Mouse (Mus musculus) hindbrain, embryonic 16.5 days (tissue): ENCODE results near the gene Grb10. TPM values are rescaled to one million over a fixed set of nuclear protein-coding genes. Genes with fewer than 3 reads are reported as not detected.

Experiments
- ATAC-seq: fragments of 200-750 bp; cut with Nextera tagmentation; 2 replicates; pipeline ENCODE4 v1.8.0; 2017; ENCODE audit warnings: moderate TSS enrichment, moderate library complexity
- H3K27ac ChIP-seq: fragments of 300-500 bp; sonication (generic); 2 replicates; pipeline ENCODE4 v1.5.1; 2014; ENCODE audit warnings: low read depth, mild to moderate bottlenecking, control low read depth, low read length, moderate library complexity
- H3K27me3 ChIP-seq: fragments of 300-500 bp; sonication (generic); replicated peaks from 2 replicates; pipeline ENCODE4 v1.6.1; 2014; ENCODE audit warnings: low read length; ENCODE audit not compliant: control insufficient read depth, insufficient read depth
- H3K36me3 ChIP-seq: fragments of 300-500 bp; sonication (generic); 2 replicates; pipeline ENCODE4 v1.6.1; 2014; ENCODE audit warnings: mild to moderate bottlenecking, low read length, moderate library complexity, mixed read lengths; ENCODE audit not compliant: control insufficient read depth, insufficient read depth
- H3K4me1 ChIP-seq: fragments of 300-500 bp; sonication (generic); 2 replicates; pipeline ENCODE4 v1.6.1; 2014; ENCODE audit warnings: low read depth, low read length; ENCODE audit not compliant: control insufficient read depth, insufficient read depth
- H3K4me2 ChIP-seq: fragments of 300-500 bp; sonication (generic); 2 replicates; pipeline ENCODE4 v1.6.1; 2014; ENCODE audit warnings: mild to moderate bottlenecking, low read length, control low read depth, moderate library complexity
- H3K4me3 ChIP-seq: fragments of 300-500 bp; sonication (generic); 2 replicates; pipeline ENCODE4 v1.5.1; 2014; ENCODE audit warnings: mild to moderate bottlenecking, low read length, control low read depth, moderate library complexity
- H3K9ac ChIP-seq: fragments of 300-500 bp; sonication (generic); 2 replicates; pipeline ENCODE4 v1.6.1; 2014; ENCODE audit warnings: low read depth, mild to moderate bottlenecking, control low read depth, low read length, moderate library complexity
- H3K9me3 ChIP-seq: fragments of 300-500 bp; sonication (generic); 2 replicates; pipeline ENCODE4 v1.6.1; 2014; ENCODE audit warnings: mild to moderate bottlenecking, low read length, moderate library complexity; ENCODE audit not compliant: control insufficient read depth
- WGBS: fragments of 180-500 bp; shearing (Covaris S2); extraction: QIAGEN DNeasy Blood & Tissue Kit; methylation state at CpG from one replicate; pipeline ENCODE4 v1.1.7; 2014; 5-methylcytosine and 5-hydroxymethylcytosine counted together
- polyA plus RNA-seq: library from polyadenylated mRNA; unstranded; fragments of >200 nt; fragmentation: Nextera tagmentation; extraction: Ambion mirVana; gene quantifications from 2 replicates; pipeline ENCODE4 v1.2.1, GENCODE M21; 2015

The Grb10 gene
- polyA plus RNA-seq, 1 experiment from 2014 or later = 72.7 TPM

GRCm38 (mm10) chr11:12023051-12023450 is 15.4 kb downstream of the Grb10 start:
- Histone ChIP-seq H3K4me3 (no peak overlapping the region), H3K4me1 (no peaks in the 10 kb centered on the region), H3K27ac (no peak overlapping the region), H3K9ac (no peak overlapping the region), H3K9me3 (peaks cover 21% of the 10 kb centered on the region), H3K27me3 (peaks cover 12% of the 10 kb centered on the region), H3K36me3 (peaks cover 2% of the 10 kb centered on the region; the same call in 1 of the 2 replicates), H3K4me2 (no peak overlapping the region)
- ATAC-seq = no peak
- WGBS = 58% methylated on average over 3 of the region's 3 CpGs

DNA sequence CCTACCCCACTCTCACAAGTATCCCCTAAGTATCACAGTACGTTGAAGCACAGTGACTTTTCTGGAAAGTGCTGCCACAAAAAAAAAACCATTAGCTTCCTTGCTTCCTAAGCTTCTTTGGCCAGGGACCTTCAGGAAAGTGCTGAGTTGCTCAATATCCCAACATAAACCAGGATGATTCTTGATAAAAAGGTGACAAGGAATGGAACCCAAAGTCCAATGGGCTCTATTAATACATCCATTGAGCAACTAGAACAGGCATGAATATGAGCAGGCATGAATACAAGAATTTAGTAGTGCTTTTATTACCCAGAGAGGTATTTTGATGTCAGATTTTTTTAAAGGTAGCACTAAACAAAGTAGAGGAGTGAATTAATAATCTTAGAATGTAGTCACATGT is 18.8 kb downstream of the Grb10 start:
- no peak for ATAC-seq
- no peak overlapping the region for H3K9ac ChIP-seq
- H3K9me3 ChIP-seq = peaks cover 6% of the 10 kb centered on the region; the same call in 1 of the 2 replicates
- H3K4me2 ChIP-seq = no peak overlapping the region
- 82% methylated on average over 1 of the region's 1 CpGs for WGBS
- H3K4me3 ChIP-seq = no peak overlapping the region
- 0 out of 2 replicates have a peak, but pooled peaks cover under 1% of the 10 kb centered on the region for H3K36me3 ChIP-seq
- no peak overlapping the region for H3K27ac ChIP-seq
- H3K27me3 ChIP-seq = peaks cover 10% of the 10 kb centered on the region
- no peaks in the 10 kb centered on the region for H3K4me1 ChIP-seq

DNA sequence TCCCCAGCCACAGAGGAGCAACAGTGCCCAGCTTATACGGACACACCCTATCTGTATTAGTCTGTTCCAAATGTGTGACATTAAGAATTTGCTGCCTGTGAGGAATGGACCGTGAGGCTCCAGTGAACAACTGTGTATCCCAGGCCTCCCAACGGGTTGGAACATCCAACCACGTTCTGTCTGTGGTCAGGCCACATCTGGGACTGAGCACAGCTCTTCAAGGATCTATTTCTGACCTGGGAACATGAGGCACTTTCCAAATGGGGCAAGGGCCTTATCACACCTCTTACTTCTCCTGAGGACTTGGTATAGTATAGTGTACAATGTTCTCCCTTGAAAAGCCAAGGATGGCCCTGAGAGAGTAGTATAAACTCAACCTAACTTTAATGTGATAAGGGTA is 19.9 kb downstream of the Grb10 start:
- Histone ChIP-seq H3K9me3 (0 out of 2 replicates have a peak, but pooled peaks cover 5% of the 10 kb centered on the region), H3K27me3 (peaks cover 10% of the 10 kb centered on the region), H3K4me1 (no peaks in the 10 kb centered on the region), H3K36me3 (0 out of 2 replicates have a peak, but pooled peaks cover 4% of the 10 kb centered on the region), H3K4me2 (no peak overlapping the region), H3K9ac (no peak overlapping the region), H3K4me3 (no peak overlapping the region), H3K27ac (no peak overlapping the region)
- 90% methylated on average over 4 of the region's 4 CpGs for WGBS
- ATAC-seq = no peak

DNA sequence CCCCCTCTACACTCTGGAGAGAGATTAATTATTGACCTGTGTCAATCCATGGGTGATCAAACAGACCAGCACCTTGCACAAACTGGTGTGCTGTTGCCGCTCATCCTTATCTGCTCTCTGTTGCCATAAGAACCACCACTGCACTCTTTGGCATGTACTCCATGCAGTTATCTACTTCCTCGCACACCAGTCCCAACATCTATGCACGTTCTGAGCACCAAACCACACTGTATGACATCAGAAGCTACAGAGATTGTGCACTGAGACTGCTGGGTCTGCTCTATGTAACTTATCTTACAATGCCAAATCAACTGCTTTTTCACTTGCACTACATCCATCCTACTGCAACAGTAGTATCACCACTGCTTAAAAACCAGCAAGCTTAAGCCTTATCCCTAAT is 28.4 kb downstream of the Grb10 start:
- H3K9ac ChIP-seq = no peak overlapping the region
- H3K4me2 ChIP-seq = no peak overlapping the region
- no peak for ATAC-seq
- H3K27me3 ChIP-seq = no peaks in the 10 kb centered on the region
- no peak overlapping the region for H3K27ac ChIP-seq
- 91% methylated on average over 3 of the region's 3 CpGs for WGBS
- no peak overlapping the region for H3K4me3 ChIP-seq
- no peaks in the 10 kb centered on the region for H3K4me1 ChIP-seq
- peaks cover 12% of the 10 kb centered on the region for H3K9me3 ChIP-seq
- 0 out of 2 replicates have a peak, but pooled peaks cover 4% of the 10 kb centered on the region for H3K36me3 ChIP-seq

DNA sequence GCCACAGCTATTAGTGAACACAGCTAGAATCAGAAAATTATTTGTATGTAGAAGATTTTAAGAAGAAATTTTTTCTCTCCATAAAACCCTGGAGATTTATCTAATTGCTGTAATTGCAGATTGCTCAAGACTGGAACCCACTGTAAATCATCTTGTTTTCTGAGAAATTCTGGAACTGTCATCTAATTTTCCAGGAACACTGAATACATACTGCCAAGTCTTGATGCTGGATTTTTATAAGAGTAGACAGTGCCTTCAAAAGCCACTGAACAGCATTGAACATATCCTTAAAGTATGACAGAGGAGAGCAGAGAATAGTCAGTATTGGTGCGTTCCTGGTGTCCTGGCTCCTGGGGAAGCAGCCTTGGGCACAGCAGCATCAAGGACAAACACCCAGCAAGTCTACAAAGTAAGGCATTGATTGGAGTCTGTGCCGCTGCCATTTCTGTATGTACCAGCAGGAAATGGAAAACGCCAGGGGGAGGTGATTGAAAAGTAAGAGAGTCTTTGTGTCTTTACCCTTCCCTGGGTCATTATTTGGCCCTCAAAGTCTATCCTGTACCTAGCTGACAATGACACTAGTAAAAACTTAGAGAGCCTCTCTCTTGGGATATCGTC is 38.1 kb downstream of the Grb10 start:
- Histone ChIP-seq H3K27ac (no peak overlapping the region), H3K9ac (no peak overlapping the region), H3K4me3 (no peak overlapping the region), H3K27me3 (no peaks in the 10 kb centered on the region), H3K9me3 (no peaks in the 10 kb centered on the region), H3K4me2 (no peak overlapping the region), H3K36me3 (no peaks in the 10 kb centered on the region), H3K4me1 (no peaks in the 10 kb centered on the region)
- 79% methylated on average over 4 of the region's 4 CpGs for WGBS
- no peak for ATAC-seq

DNA sequence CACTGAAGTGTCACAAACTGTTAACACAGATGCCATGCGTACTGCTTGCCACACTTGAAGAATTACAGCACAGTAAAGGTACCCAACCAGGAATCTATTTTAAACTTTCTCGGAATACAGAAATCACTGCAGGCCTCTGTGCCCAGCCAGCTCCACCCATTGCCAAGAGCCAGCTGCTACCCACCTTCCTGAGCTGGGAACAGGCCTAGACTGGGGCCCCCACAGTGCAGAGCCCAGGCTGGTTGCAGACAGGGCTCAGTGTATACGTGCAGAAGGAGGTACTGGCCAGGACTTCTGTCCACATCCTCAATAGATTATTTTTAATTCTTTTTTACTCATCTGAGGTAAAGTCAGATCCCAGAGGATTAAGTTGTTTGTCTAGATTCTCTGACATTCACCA is 39.6 kb downstream of the Grb10 start:
- ATAC-seq = peak; percentile 65; the same call in 1 of the 2 replicates
- H3K4me2 ChIP-seq = no peak overlapping the region
- H3K9me3 ChIP-seq = no peaks in the 10 kb centered on the region
- H3K9ac ChIP-seq = no peak overlapping the region
- H3K4me1 ChIP-seq = no peaks in the 10 kb centered on the region
- 60% methylated on average over 3 of the region's 3 CpGs for WGBS
- no peaks in the 10 kb centered on the region for H3K27me3 ChIP-seq
- no peaks in the 10 kb centered on the region for H3K36me3 ChIP-seq
- H3K27ac ChIP-seq = no peak overlapping the region
- no peak overlapping the region for H3K4me3 ChIP-seq

DNA sequence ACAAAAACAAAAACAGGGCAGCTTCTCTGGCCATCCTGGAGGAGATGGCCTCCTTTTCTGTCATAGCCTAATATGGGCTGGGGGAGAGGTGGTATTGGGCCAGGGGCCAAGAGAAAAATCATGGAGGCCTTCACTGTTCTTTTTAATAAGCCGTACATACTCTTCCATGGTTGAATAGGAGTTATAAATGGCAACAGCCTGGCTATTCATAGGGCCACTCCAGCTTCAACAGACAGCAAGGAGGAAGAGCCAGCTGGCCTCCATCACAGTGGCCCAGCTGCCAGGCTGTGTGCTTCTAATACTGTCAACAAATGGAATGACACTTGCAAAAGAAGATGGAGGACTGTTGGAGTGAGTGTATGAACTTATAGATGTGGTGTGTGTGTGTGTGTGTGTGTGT is 41.4 kb downstream of the Grb10 start:
- no peaks in the 10 kb centered on the region for H3K27me3 ChIP-seq
- H3K36me3 ChIP-seq = no peaks in the 10 kb centered on the region
- H3K4me2 ChIP-seq = no peak overlapping the region
- H3K4me3 ChIP-seq = no peak overlapping the region
- no peaks in the 10 kb centered on the region for H3K4me1 ChIP-seq
- no peak overlapping the region for H3K9ac ChIP-seq
- H3K27ac ChIP-seq = no peak overlapping the region
- ATAC-seq = peak; percentile 54
- H3K9me3 ChIP-seq = no peaks in the 10 kb centered on the region
- WGBS = 42% methylated on average over 1 of the region's 1 CpGs

GRCm38 (mm10) chr11:11995371-11995770 is 43.1 kb downstream of the Grb10 start:
- no peaks in the 10 kb centered on the region for H3K36me3 ChIP-seq
- 85% methylated on average over 1 of the region's 1 CpGs for WGBS
- H3K9me3 ChIP-seq = no peaks in the 10 kb centered on the region
- ATAC-seq = no peak
- H3K4me2 ChIP-seq = no peak overlapping the region
- no peak overlapping the region for H3K9ac ChIP-seq
- no peak overlapping the region for H3K4me3 ChIP-seq
- H3K27ac ChIP-seq = no peak overlapping the region
- no peaks in the 10 kb centered on the region for H3K4me1 ChIP-seq
- H3K27me3 ChIP-seq = no peaks in the 10 kb centered on the region

DNA sequence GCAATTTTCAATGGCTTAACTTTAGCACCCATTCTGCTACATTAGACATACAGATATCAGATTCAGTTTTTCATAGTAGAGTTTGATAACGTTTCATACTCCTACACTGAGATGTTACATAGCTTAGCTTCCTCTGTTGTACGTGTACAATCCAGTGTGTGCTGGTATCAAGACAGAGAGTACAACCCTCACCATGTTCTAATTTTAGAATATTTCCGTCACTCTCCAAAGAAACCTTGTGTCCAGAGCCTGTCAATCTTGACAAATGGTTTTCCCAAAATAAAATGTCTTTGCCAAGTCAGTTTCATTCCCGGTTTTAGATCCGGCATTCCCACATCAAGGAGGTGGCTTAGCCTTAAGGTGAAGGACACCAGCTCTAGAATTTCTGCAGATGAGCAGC is 44.7 kb downstream of the Grb10 start:
- no peaks in the 10 kb centered on the region for H3K27me3 ChIP-seq
- no peak for ATAC-seq
- no peaks in the 10 kb centered on the region for H3K9me3 ChIP-seq
- H3K4me2 ChIP-seq = no peak overlapping the region
- no peak overlapping the region for H3K9ac ChIP-seq
- WGBS = 86% methylated on average over 5 of the region's 5 CpGs
- H3K36me3 ChIP-seq = no peaks in the 10 kb centered on the region
- H3K4me3 ChIP-seq = no peak overlapping the region
- no peak overlapping the region for H3K27ac ChIP-seq
- H3K4me1 ChIP-seq = no peaks in the 10 kb centered on the region
